Mouse (Mus musculus): Measurements from ENCODE around the gene Serpine1. TPM values are rescaled to one million over a fixed set of nuclear protein-coding genes. Genes with fewer than 3 reads are reported as not detected.
"Not testable (repeated sequence)": the region's sequence is repeated elsewhere in the genome, so short reads cannot be mapped to it uniquely, and the experiment has no call there.

The Serpine1 gene
- polyA plus RNA-seq (2014; fragmentation: Nextera tagmentation; extraction: Ambion mirVana) = not detected in 2 replicates

DNA sequence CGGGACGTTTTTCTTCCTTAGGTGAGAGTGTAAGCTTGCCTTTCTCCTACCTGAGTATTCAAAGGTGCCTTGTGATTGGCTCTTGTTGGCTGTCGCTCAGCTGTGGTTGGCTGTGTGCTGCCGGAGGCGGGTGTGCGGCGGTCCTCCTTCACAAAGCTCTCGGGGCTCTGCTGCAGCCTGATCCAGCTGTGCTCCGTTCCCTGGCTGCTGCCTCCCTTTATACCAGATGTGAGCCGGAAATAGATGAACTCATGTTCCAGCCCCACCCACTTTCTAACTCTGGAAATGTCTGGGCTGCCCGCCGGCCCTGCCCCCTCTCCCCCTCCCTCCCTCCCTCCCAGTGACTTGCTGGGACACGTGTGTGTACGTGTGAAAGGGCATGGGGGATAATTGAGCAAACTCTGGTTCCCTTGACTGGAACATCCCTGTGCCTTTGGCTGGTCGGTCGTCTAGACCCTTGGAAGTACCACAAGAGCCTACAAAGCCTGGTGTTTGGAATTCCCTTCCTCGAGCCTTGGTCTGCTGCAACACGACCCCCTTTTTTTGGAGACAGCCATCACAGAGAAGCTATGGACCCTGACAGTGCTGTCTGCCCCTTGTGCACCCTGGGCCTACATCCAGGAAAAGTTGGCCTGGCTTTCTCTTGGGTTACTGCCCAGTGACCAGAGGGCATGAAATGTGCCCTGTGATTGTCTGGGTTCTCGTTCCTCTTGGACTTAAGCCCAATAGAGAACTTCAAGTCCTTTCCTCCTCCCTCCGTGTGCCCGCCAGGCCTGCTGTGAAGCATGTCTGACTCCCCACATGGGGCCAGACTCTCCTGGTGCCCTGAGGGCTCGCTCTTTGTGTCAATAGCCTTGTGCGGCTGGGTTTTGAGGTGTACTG, at the start of gene Serpine1:
Gene Serpine1, minus strand, starts transcription at position 190 of the 882 bp plus-strand sequence.
- no peaks in the 10 kb centered on the region for H3K9me3 ChIP-seq (ENCODE audit: control insufficient read depth, low read length)
- no peak within 1 kb of the TSS for H3K4me3 ChIP-seq (ENCODE audit: low read depth, low read length)
- no peak for ATAC-seq (ENCODE audit: insufficient read depth, low FRiP score, low TSS enrichment)
- H3K4me2 ChIP-seq (ENCODE audit: low read depth) = peak within 1 kb of the TSS; percentile 29; the same call in 1 of the 2 replicates
- DNase-seq (ENCODE audit: low spot score) = peak; percentile 63
- H3K27me3 ChIP-seq (ENCODE audit: control insufficient read depth, insufficient read depth, low read length) = no peaks in the 10 kb centered on the region
- no peaks in the 10 kb centered on the region for H3K4me1 ChIP-seq (ENCODE audit: control insufficient read depth, insufficient read depth, low read length)
- no peak within 1 kb of the TSS for H3K27ac ChIP-seq (ENCODE audit: low read depth, low read length)
- WGBS = 27% methylated on average over 23 of the region's 23 CpGs
- H3K9ac ChIP-seq (ENCODE audit: low read length) = no peak within 1 kb of the TSS; the same call in 1 of the 2 replicates
- no peaks in the 10 kb centered on the region for H3K36me3 ChIP-seq (ENCODE audit: control insufficient read depth, insufficient read depth, low read length)

DNA sequence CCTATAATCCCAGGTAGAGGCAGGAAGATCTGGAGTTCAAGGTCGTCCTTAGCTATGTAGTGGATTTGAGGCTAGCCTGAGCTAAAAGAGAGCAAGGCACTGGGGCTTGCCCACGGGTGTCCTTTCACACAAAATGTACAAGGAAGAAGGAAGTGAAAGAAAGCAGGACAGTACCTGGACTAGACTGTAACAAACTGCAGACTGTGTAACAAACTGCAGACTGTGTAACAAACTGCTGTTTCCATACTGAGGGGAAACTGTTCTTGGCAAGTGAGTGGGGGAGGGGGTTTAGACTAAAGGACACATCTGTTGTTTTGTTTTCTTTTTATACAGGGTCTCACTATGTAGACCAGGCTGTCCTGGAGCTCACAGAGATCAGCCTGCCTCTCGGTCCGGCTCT, 49.2 kb upstream of the Serpine1 start:
- Histone ChIP-seq H3K27ac (ENCODE audit: low read depth, low read length) (no peak overlapping the region), H3K4me3 (ENCODE audit: low read depth, low read length) (no peak overlapping the region), H3K36me3 (ENCODE audit: control insufficient read depth, insufficient read depth, low read length) (no peaks in the 10 kb centered on the region), H3K4me2 (ENCODE audit: low read depth) (no peak overlapping the region), H3K9ac (ENCODE audit: low read length) (no peak overlapping the region), H3K27me3 (ENCODE audit: control insufficient read depth, insufficient read depth, low read length) (no peaks in the 10 kb centered on the region), H3K4me1 (ENCODE audit: control insufficient read depth, insufficient read depth, low read length) (peaks cover 4% of the 10 kb centered on the region), H3K9me3 (ENCODE audit: control insufficient read depth, low read length) (no peaks in the 10 kb centered on the region)
- 79% methylated on average over 4 of the region's 4 CpGs for WGBS
- ATAC-seq (ENCODE audit: insufficient read depth, low FRiP score, low TSS enrichment) (no peak), DNase-seq (ENCODE audit: low spot score) (no peak)

DNA sequence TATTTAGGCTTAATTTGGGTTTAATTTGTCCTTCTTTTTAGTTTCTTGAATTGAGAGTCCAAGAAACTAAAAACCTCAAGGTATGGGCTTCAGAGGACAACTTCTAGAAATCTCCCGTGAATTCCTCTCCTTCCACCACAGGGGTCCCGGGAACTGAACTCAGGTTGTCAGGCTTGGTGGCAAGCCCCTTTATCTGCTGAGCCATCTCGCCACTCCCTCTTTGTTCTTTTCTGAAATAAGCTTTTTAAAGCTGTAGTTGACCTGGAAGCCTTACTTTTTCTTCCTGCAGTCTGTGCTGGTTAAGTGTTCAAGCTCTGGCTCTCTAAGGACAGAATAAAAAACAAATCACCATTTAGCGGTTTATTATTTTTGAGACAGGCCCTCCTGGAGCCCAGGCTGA, 46.8 kb upstream of the Serpine1 start:
- ATAC-seq (ENCODE audit: insufficient read depth, low FRiP score, low TSS enrichment) = no peak
- no peaks in the 10 kb centered on the region for H3K9me3 ChIP-seq (ENCODE audit: control insufficient read depth, low read length)
- H3K27ac ChIP-seq (ENCODE audit: low read depth, low read length) = no peak overlapping the region
- H3K27me3 ChIP-seq (ENCODE audit: control insufficient read depth, insufficient read depth, low read length) = no peaks in the 10 kb centered on the region
- H3K36me3 ChIP-seq (ENCODE audit: control insufficient read depth, insufficient read depth, low read length) = peaks cover 2% of the 10 kb centered on the region; the same call in 1 of the 2 replicates
- no peak overlapping the region for H3K4me3 ChIP-seq (ENCODE audit: low read depth, low read length)
- DNase-seq (ENCODE audit: low spot score) = no peak
- H3K4me1 ChIP-seq (ENCODE audit: control insufficient read depth, insufficient read depth, low read length) = peaks cover 8% of the 10 kb centered on the region
- WGBS = 78% methylated on average over 4 of the region's 4 CpGs
- H3K9ac ChIP-seq (ENCODE audit: low read length) = no peak overlapping the region
- no peak overlapping the region for H3K4me2 ChIP-seq (ENCODE audit: low read depth)

DNA sequence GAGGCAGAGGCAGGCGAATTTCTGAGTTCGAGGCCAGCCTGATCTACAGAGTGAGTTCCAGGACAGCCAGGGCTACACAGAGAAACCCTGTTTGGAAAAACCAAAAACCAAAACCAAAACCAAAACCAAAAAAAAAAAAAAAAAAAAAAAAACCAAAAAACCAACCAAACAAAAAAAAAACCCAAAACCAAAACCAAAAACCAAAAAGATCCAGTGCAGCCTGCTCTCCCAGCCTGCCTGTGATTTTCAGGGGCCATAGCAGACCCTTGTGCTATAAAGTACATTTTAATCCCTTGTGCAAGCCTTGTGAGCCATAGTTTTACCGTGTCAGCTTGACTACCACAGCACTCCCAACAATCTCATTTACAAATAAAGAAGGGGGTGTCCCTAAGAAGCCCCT, 45.9 kb upstream of the Serpine1 start:
- H3K36me3 ChIP-seq (ENCODE audit: control insufficient read depth, insufficient read depth, low read length); H3K4me1 ChIP-seq (ENCODE audit: control insufficient read depth, insufficient read depth, low read length); H3K4me2 ChIP-seq (ENCODE audit: low read depth); H3K4me3 ChIP-seq (ENCODE audit: low read depth, low read length); H3K27me3 ChIP-seq (ENCODE audit: control insufficient read depth, insufficient read depth, low read length); H3K9me3 ChIP-seq (ENCODE audit: control insufficient read depth, low read length); H3K27ac ChIP-seq (ENCODE audit: low read depth, low read length); DNase-seq (ENCODE audit: low spot score); H3K9ac ChIP-seq (ENCODE audit: low read length); ATAC-seq (ENCODE audit: insufficient read depth, low FRiP score, low TSS enrichment): not testable (repeated sequence)
- 93% methylated on average over 3 of the region's 3 CpGs for WGBS

DNA sequence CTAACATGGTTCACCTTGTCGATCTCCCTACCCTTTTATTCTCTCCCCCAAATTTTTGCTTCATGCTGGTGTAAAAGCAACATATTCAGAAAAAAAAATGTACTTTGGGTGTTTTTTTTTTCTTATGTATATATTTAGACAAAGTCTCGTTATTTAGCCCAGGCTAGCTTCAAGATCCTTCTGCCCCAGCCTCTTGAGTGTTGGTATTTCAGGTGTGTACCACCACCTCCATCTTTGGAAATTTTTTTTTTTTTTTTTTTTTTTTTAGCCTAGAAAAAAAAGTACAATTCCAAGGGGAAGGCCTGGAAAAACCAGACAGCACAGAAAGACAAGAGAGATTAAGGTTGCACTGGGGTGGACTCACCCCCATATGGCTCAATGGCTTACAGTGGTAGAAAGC, 44.9 kb upstream of the Serpine1 start:
- ATAC-seq (ENCODE audit: insufficient read depth, low FRiP score, low TSS enrichment) (no peak), DNase-seq (ENCODE audit: low spot score) (no peak)
- peaks cover 2% of the 10 kb centered on the region; the same call in 1 of the 2 replicates for H3K36me3 ChIP-seq (ENCODE audit: control insufficient read depth, insufficient read depth, low read length)
- WGBS = 70% methylated on average over 2 of the region's 2 CpGs
- H3K9me3 ChIP-seq (ENCODE audit: control insufficient read depth, low read length) = no peaks in the 10 kb centered on the region; the same call in 1 of the 2 replicates
- H3K27ac ChIP-seq (ENCODE audit: low read depth, low read length) = no peak overlapping the region
- H3K4me2 ChIP-seq (ENCODE audit: low read depth) = no peak overlapping the region
- H3K27me3 ChIP-seq (ENCODE audit: control insufficient read depth, insufficient read depth, low read length) = no peaks in the 10 kb centered on the region
- H3K4me3 ChIP-seq (ENCODE audit: low read depth, low read length) = no peak overlapping the region
- H3K9ac ChIP-seq (ENCODE audit: low read length) = no peak overlapping the region
- peaks cover 6% of the 10 kb centered on the region for H3K4me1 ChIP-seq (ENCODE audit: control insufficient read depth, insufficient read depth, low read length)

DNA sequence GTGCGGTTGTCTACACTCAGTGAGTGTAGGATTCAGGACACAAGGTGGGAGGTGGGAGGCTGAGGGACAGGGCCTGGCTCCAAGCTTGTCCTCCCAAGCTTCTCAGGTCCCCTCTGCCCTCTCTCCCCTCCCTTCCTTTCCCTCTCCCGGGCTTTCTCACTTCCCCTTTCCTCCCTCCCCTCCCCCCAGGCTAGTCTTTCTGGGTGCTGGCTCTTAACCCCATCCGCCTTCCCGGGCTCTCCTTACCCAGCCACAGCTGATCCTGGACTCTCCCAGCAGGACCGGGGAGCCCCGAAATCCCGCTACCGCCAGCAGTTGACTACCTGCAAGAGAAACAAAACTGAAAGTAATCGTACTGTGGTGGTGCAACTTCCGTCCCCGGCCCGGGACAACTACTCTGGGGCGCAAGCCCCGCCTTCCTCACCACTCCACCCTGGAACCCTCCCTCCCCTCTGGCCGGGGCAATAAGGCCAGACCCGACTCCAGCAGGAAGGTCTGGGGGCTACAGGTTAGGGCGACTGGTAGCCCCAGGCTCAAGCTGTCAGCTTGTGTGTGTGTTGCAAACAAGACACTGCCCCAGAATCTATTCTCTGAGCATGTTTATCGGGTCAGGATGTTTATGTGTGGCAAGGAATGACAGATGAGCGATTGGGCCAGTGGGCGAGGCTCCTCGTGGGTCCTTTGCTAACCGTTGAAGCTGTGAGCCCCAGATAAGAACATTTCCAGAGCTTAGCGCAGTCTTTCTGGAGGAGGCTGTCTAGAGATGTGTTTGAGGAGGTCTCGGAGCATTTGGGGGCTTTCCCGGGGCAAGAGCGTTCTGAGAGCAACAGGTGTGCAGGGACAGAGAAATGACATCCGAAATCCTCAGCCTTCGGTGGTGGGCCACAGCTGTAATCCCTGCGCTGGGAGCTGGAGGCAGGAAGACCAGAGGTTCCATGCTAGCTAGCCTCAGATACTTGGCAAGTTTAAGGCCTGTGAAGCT, 44.1 kb upstream of the Serpine1 start, which contains the start of gene Trim56:
Gene Trim56, minus strand, starts transcription at position 344 of the 982 bp plus-strand sequence.
- peak within 1 kb of the TSS; percentile 47 for H3K4me3 ChIP-seq (ENCODE audit: low read depth, low read length)
- peaks cover 2% of the 10 kb centered on the region; the same call in 1 of the 2 replicates for H3K36me3 ChIP-seq (ENCODE audit: control insufficient read depth, insufficient read depth, low read length)
- H3K9ac ChIP-seq (ENCODE audit: low read length) = peak within 1 kb of the TSS; percentile 72
- 10% methylated on average over 29 of the region's 29 CpGs for WGBS
- no peaks in the 10 kb centered on the region; the same call in 1 of the 2 replicates for H3K9me3 ChIP-seq (ENCODE audit: control insufficient read depth, low read length)
- peaks cover 6% of the 10 kb centered on the region for H3K4me1 ChIP-seq (ENCODE audit: control insufficient read depth, insufficient read depth, low read length)
- no peak within 1 kb of the TSS for H3K27ac ChIP-seq (ENCODE audit: low read depth, low read length)
- peak; percentile 27; the same call in 1 of the 2 replicates for ATAC-seq (ENCODE audit: insufficient read depth, low FRiP score, low TSS enrichment)
- peak; percentile 64 for DNase-seq (ENCODE audit: low spot score)
- peak within 1 kb of the TSS; percentile 60 for H3K4me2 ChIP-seq (ENCODE audit: low read depth)
- no peaks in the 10 kb centered on the region for H3K27me3 ChIP-seq (ENCODE audit: control insufficient read depth, insufficient read depth, low read length)

DNA sequence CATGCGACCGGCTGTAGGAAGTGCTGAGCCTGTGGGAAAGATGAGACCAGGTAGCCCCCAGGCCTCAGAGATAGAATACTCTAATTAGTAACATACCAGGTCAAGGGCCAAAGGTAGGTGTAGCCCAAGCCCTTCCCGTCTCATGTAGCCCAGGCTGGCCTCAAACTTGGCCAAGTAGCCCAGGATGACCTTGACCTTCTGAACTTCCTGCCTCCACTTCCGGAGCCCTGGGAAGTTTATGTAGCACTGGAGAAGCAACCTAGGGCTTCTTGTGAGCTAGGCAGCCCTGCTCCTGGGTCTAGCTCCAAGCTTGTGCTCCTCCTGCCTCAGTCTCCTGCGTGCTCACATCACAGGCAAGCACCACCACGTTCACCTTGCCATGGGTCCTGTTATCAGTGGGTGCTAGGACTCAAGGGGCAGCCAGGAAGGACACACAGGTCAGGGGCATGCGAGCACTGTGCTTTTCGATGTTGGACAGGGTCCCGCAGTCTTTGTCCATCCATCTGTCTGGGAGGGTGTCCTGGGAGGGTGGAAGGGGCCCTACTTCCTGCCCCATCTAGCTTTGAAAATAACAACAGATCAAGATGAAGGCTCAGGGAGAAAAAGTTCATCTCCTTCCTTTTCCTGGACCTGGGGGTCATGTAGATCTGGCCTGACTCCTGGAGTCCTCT, 43.0 kb upstream of the Serpine1 start:
- H3K4me3 ChIP-seq (ENCODE audit: low read depth, low read length) = no peak overlapping the region; the same call in 1 of the 2 replicates
- DNase-seq (ENCODE audit: low spot score) = no peak
- 91% methylated on average over 9 of the region's 9 CpGs for WGBS
- no peaks in the 10 kb centered on the region; the same call in 1 of the 2 replicates for H3K9me3 ChIP-seq (ENCODE audit: control insufficient read depth, low read length)
- peaks cover 2% of the 10 kb centered on the region; the same call in 1 of the 2 replicates for H3K36me3 ChIP-seq (ENCODE audit: control insufficient read depth, insufficient read depth, low read length)
- H3K27ac ChIP-seq (ENCODE audit: low read depth, low read length) = no peak overlapping the region
- peak overlapping the region; percentile 72; the same call in 1 of the 2 replicates for H3K9ac ChIP-seq (ENCODE audit: low read length)
- no peaks in the 10 kb centered on the region for H3K27me3 ChIP-seq (ENCODE audit: control insufficient read depth, insufficient read depth, low read length)
- peak overlapping the region; percentile 60; the same call in 1 of the 2 replicates for H3K4me2 ChIP-seq (ENCODE audit: low read depth)
- ATAC-seq (ENCODE audit: insufficient read depth, low FRiP score, low TSS enrichment) = no peak
- H3K4me1 ChIP-seq (ENCODE audit: control insufficient read depth, insufficient read depth, low read length) = peaks cover 6% of the 10 kb centered on the region

Data from neural tube, embryonic 11.5 days (tissue).